Mouse (Mus musculus) gastrocnemius, adult 8-10 months (tissue): ENCODE data around the gene Traf5. TPM values are rescaled to one million over a fixed set of nuclear protein-coding genes. Genes with fewer than 3 reads are reported as not detected.

Source experiments
- DNase-seq, 2 experiments: peaks; one replicate each; pipeline ENCODE4 v3.0.0; 2022; ENCODE audit warnings: low spot score in 2 of 2
- total RNA-seq, 4 experiments: library from RNA; stranded (reverse); gene quantifications; 2 replicates each; pipeline ENCODE4 v1.2.4; 2022

The Traf5 gene
- total RNA-seq, 4 experiments from 2014 or later = 1.5 to 3.7 (median 2.6) TPM

GRCm38 (mm10) chr1:192066956-192067355 lies 25.4 kb downstream of the Traf5 start:
- DNase-seq = no peak

- DNase-seq = no peak
Observed at GRCm38 (mm10) chr1:192063209-192063946, 29.0 kb downstream of the Traf5 start.

GRCm38 (mm10) chr1:192062682-192063081 lies 29.7 kb downstream of the Traf5 start:
- no peak for DNase-seq

- peak; percentile 45 to 58 for DNase-seq
Observed at GRCm38 (mm10) chr1:192061666-192062306, 30.6 kb downstream of the Traf5 start.

GRCm38 (mm10) chr1:192058911-192059310 lies 33.4 kb downstream of the Traf5 start:
- no peak for DNase-seq

GRCm38 (mm10) chr1:192053726-192054125 lies 38.6 kb downstream of the Traf5 start:
- no peak for DNase-seq

- DNase-seq = no peak
Observed at GRCm38 (mm10) chr1:192052986-192053385, 39.4 kb downstream of the Traf5 start.

GRCm38 (mm10) chr1:192052461-192052860 lies 39.9 kb downstream of the Traf5 start:
- DNase-seq = no peak

- no peak for DNase-seq
Observed at GRCm38 (mm10) chr1:191999022-191999421, 93.3 kb downstream of the Traf5 start.

- no peak for DNase-seq
Observed at GRCm38 (mm10) chr1:191996621-191997185, 95.7 kb downstream of the Traf5 start.

GRCm38 (mm10) chr1:191995916-191996315 lies 96.4 kb downstream of the Traf5 start:
- no peak for DNase-seq

- DNase-seq = peak; percentile 32 to 52
Observed at GRCm38 (mm10) chr1:191995488-191995887, 96.9 kb downstream of the Traf5 start.

GRCm38 (mm10) chr1:191994476-191994875 lies 97.9 kb downstream of the Traf5 start:
- DNase-seq = no peak

- no peak for DNase-seq
Observed at GRCm38 (mm10) chr1:191992040-191992780, 100.1 kb downstream of the Traf5 start.

GRCm38 (mm10) chr1:191989994-191990393 lies 102.4 kb downstream of the Traf5 start:
- peak; percentile 90 to 93 for DNase-seq

GRCm38 (mm10) chr1:191989060-191989459 lies 103.3 kb downstream of the Traf5 start:
- no peak for DNase-seq

GRCm38 (mm10) chr1:191988646-191989045 lies 103.7 kb downstream of the Traf5 start:
- no peak for DNase-seq

- DNase-seq = no peak
Observed at GRCm38 (mm10) chr1:191987481-191987769, 104.9 kb downstream of the Traf5 start.

- no peak for DNase-seq
Observed at GRCm38 (mm10) chr1:191986674-191987480, 105.5 kb downstream of the Traf5 start.

- no peak for DNase-seq
Observed at GRCm38 (mm10) chr1:191981426-191982102, 110.8 kb downstream of the Traf5 start.

GRCm38 (mm10) chr1:191977187-191977586 lies 115.2 kb downstream of the Traf5 start, which contains the start of gene Rd3:
Rd3 (plus strand) TSS chr1:191977370.
- DNase-seq = no peak
